Mouse (Mus musculus): ENCODE measurements at regions not wholly inside any gene's neighbourhood (a gene's known extent, or its start where the extent isn't known, plus 50 kb on each side); places are given as distances from the start of the nearest gene placed in this dataset.

- WGBS = 92% methylated on average over 4 of the region's 4 CpGs
These were observed 595.9 kb upstream of the Adamts9 start for GRCm38 (mm10) chr6:93539171-93539570.

GRCm38 (mm10) chr6:93537971-93538370 is 594.7 kb upstream of the Adamts9 start:
- Histone ChIP-seq H3K4me3 (ENCODE audit: low read depth, low read length) (no peak overlapping the region), H3K27me3 (ENCODE audit: control insufficient read depth, insufficient read depth, low read length) (no peaks in the 10 kb centered on the region), H3K4me1 (ENCODE audit: control insufficient read depth, insufficient read depth, low read length) (0 out of 2 replicates have a peak, but pooled peaks cover under 1% of the 10 kb centered on the region), H3K9ac (ENCODE audit: low read length) (no peak overlapping the region), H3K27ac (replicated peaks; ENCODE audit: low read depth, low read length) (no peak overlapping the region), H3K36me3 (ENCODE audit: control insufficient read depth, insufficient read depth, low read length) (no peaks in the 10 kb centered on the region), H3K4me2 (ENCODE audit: low read depth, severe bottlenecking) (no peak overlapping the region), H3K9me3 (ENCODE audit: control insufficient read depth, low read length) (no peaks in the 10 kb centered on the region)
- 69% methylated on average over 1 of the region's 1 CpGs for WGBS
- no peak for ATAC-seq (ENCODE audit: insufficient number of reproducible peaks, low FRiP score, low TSS enrichment, low read depth)
- DNase-seq (ENCODE audit: low spot score) = no peak

More at GRCm38 (mm10) chr6:93539171-93539570, 595.9 kb upstream of the Adamts9 start:
- no peak overlapping the region for H3K4me2 ChIP-seq (ENCODE audit: low read depth, severe bottlenecking)
- H3K36me3 ChIP-seq (ENCODE audit: control insufficient read depth, insufficient read depth, low read length) = no peaks in the 10 kb centered on the region
- peaks cover 5% of the 10 kb centered on the region; the same call in 1 of the 2 replicates for H3K4me1 ChIP-seq (ENCODE audit: control insufficient read depth, insufficient read depth, low read length)
- no peak for ATAC-seq (ENCODE audit: insufficient number of reproducible peaks, low FRiP score, low TSS enrichment, low read depth)
- no peaks in the 10 kb centered on the region for H3K9me3 ChIP-seq (ENCODE audit: control insufficient read depth, low read length)
- H3K27me3 ChIP-seq (ENCODE audit: control insufficient read depth, insufficient read depth, low read length) = no peaks in the 10 kb centered on the region
- no peak overlapping the region for H3K9ac ChIP-seq (ENCODE audit: low read length)
- no peak for DNase-seq (ENCODE audit: low spot score)
- H3K4me3 ChIP-seq (ENCODE audit: low read depth, low read length) = no peak overlapping the region
- no peak overlapping the region for H3K27ac ChIP-seq (replicated peaks; ENCODE audit: low read depth, low read length)

- Histone ChIP-seq H3K36me3 (ENCODE audit: control insufficient read depth, insufficient read depth, low read length) (no peaks in the 10 kb centered on the region), H3K27ac (replicated peaks; ENCODE audit: low read depth, low read length) (no peak overlapping the region), H3K4me1 (ENCODE audit: control insufficient read depth, insufficient read depth, low read length) (no peaks in the 10 kb centered on the region), H3K4me2 (ENCODE audit: low read depth, severe bottlenecking) (no peak overlapping the region), H3K9me3 (ENCODE audit: control insufficient read depth, low read length) (no peaks in the 10 kb centered on the region), H3K9ac (ENCODE audit: low read length) (no peak overlapping the region), H3K27me3 (ENCODE audit: control insufficient read depth, insufficient read depth, low read length) (no peaks in the 10 kb centered on the region), H3K4me3 (ENCODE audit: low read depth, low read length) (no peak overlapping the region)
- ATAC-seq (ENCODE audit: insufficient number of reproducible peaks, low FRiP score, low TSS enrichment, low read depth) (no peak), DNase-seq (ENCODE audit: low spot score) (no peak)
- 89% methylated on average over 1 of the region's 1 CpGs for WGBS
These were observed 593.8 kb upstream of the Adamts9 start for GRCm38 (mm10) chr6:93537126-93537525.

GRCm38 (mm10) chr6:93513818-93514217 is 570.5 kb upstream of the Adamts9 start:
- DNase-seq (ENCODE audit: low spot score) (no peak), ATAC-seq (ENCODE audit: insufficient number of reproducible peaks, low FRiP score, low TSS enrichment, low read depth) (no peak)
- Histone ChIP-seq H3K36me3 (ENCODE audit: control insufficient read depth, insufficient read depth, low read length) (no peaks in the 10 kb centered on the region), H3K4me1 (ENCODE audit: control insufficient read depth, insufficient read depth, low read length) (no peaks in the 10 kb centered on the region), H3K4me3 (ENCODE audit: low read depth, low read length) (no peak overlapping the region), H3K27ac (replicated peaks; ENCODE audit: low read depth, low read length) (no peak overlapping the region), H3K9me3 (ENCODE audit: control insufficient read depth, low read length) (no peaks in the 10 kb centered on the region), H3K4me2 (ENCODE audit: low read depth, severe bottlenecking) (no peak overlapping the region), H3K9ac (ENCODE audit: low read length) (no peak overlapping the region), H3K27me3 (ENCODE audit: control insufficient read depth, insufficient read depth, low read length) (no peaks in the 10 kb centered on the region)
- 87% methylated on average over 2 of the region's 2 CpGs for WGBS

- H3K4me1 ChIP-seq (ENCODE audit: control insufficient read depth, insufficient read depth, low read length) = no peaks in the 10 kb centered on the region
- H3K4me2 ChIP-seq (ENCODE audit: low read depth, severe bottlenecking) = no peak overlapping the region
- no peak overlapping the region for H3K9ac ChIP-seq (ENCODE audit: low read length)
- WGBS = 33% methylated on average over 1 of the region's 1 CpGs
- no peaks in the 10 kb centered on the region for H3K36me3 ChIP-seq (ENCODE audit: control insufficient read depth, insufficient read depth, low read length)
- ATAC-seq (ENCODE audit: insufficient number of reproducible peaks, low FRiP score, low TSS enrichment, low read depth) (no peak), DNase-seq (ENCODE audit: low spot score) (no peak)
- H3K4me3 ChIP-seq (ENCODE audit: low read depth, low read length) = no peak overlapping the region
- no peaks in the 10 kb centered on the region for H3K27me3 ChIP-seq (ENCODE audit: control insufficient read depth, insufficient read depth, low read length)
- no peak overlapping the region for H3K27ac ChIP-seq (replicated peaks; ENCODE audit: low read depth, low read length)
- H3K9me3 ChIP-seq (ENCODE audit: control insufficient read depth, low read length) = no peaks in the 10 kb centered on the region
These were observed 566.6 kb upstream of the Adamts9 start for GRCm38 (mm10) chr6:93509857-93510256.

GRCm38 (mm10) chr6:93497824-93498223 is 554.5 kb upstream of the Adamts9 start:
- Histone ChIP-seq H3K9me3 (ENCODE audit: control insufficient read depth, low read length) (no peaks in the 10 kb centered on the region), H3K27me3 (ENCODE audit: control insufficient read depth, insufficient read depth, low read length) (no peaks in the 10 kb centered on the region), H3K4me1 (ENCODE audit: control insufficient read depth, insufficient read depth, low read length) (no peaks in the 10 kb centered on the region), H3K36me3 (ENCODE audit: control insufficient read depth, insufficient read depth, low read length) (no peaks in the 10 kb centered on the region), H3K9ac (ENCODE audit: low read length) (no peak overlapping the region), H3K4me2 (ENCODE audit: low read depth, severe bottlenecking) (no peak overlapping the region), H3K27ac (replicated peaks; ENCODE audit: low read depth, low read length) (no peak overlapping the region), H3K4me3 (ENCODE audit: low read depth, low read length) (no peak overlapping the region)
- ATAC-seq (ENCODE audit: insufficient number of reproducible peaks, low FRiP score, low TSS enrichment, low read depth) (no peak), DNase-seq (ENCODE audit: low spot score) (no peak)
- WGBS = 88% methylated on average over 4 of the region's 4 CpGs

- no peak for DNase-seq (ENCODE audit: low spot score)
- no peak for ATAC-seq (ENCODE audit: insufficient number of reproducible peaks, low FRiP score, low TSS enrichment, low read depth)
- Histone ChIP-seq H3K27me3 (ENCODE audit: control insufficient read depth, insufficient read depth, low read length) (no peaks in the 10 kb centered on the region), H3K27ac (replicated peaks; ENCODE audit: low read depth, low read length) (no peak overlapping the region), H3K9me3 (ENCODE audit: control insufficient read depth, low read length) (no peaks in the 10 kb centered on the region), H3K36me3 (ENCODE audit: control insufficient read depth, insufficient read depth, low read length) (no peaks in the 10 kb centered on the region), H3K9ac (ENCODE audit: low read length) (no peak overlapping the region), H3K4me3 (ENCODE audit: low read depth, low read length) (no peak overlapping the region), H3K4me1 (ENCODE audit: control insufficient read depth, insufficient read depth, low read length) (no peaks in the 10 kb centered on the region), H3K4me2 (ENCODE audit: low read depth, severe bottlenecking) (no peak overlapping the region)
- 87% methylated on average over 2 of the region's 2 CpGs for WGBS
These were observed 545.2 kb upstream of the Adamts9 start for GRCm38 (mm10) chr6:93488441-93488955.

GRCm38 (mm10) chr6:93478521-93478920 is 535.2 kb upstream of the Adamts9 start:
- DNase-seq (ENCODE audit: low spot score) (no peak), ATAC-seq (ENCODE audit: insufficient number of reproducible peaks, low FRiP score, low TSS enrichment, low read depth) (no peak)
- Histone ChIP-seq H3K9me3 (ENCODE audit: control insufficient read depth, low read length) (no peaks in the 10 kb centered on the region), H3K27ac (replicated peaks; ENCODE audit: low read depth, low read length) (no peak overlapping the region), H3K4me2 (ENCODE audit: low read depth, severe bottlenecking) (no peak overlapping the region), H3K4me3 (ENCODE audit: low read depth, low read length) (no peak overlapping the region), H3K27me3 (ENCODE audit: control insufficient read depth, insufficient read depth, low read length) (no peaks in the 10 kb centered on the region), H3K9ac (ENCODE audit: low read length) (no peak overlapping the region), H3K4me1 (ENCODE audit: control insufficient read depth, insufficient read depth, low read length) (no peaks in the 10 kb centered on the region), H3K36me3 (ENCODE audit: control insufficient read depth, insufficient read depth, low read length) (no peaks in the 10 kb centered on the region)
- WGBS = 97% methylated on average over 2 of the region's 2 CpGs

GRCm38 (mm10) chr6:93474981-93475380 is 531.7 kb upstream of the Adamts9 start:
- Histone ChIP-seq H3K36me3 (ENCODE audit: control insufficient read depth, insufficient read depth, low read length) (no peaks in the 10 kb centered on the region), H3K4me2 (ENCODE audit: low read depth, severe bottlenecking) (no peak overlapping the region), H3K27me3 (ENCODE audit: control insufficient read depth, insufficient read depth, low read length) (no peaks in the 10 kb centered on the region), H3K9ac (ENCODE audit: low read length) (no peak overlapping the region), H3K4me1 (ENCODE audit: control insufficient read depth, insufficient read depth, low read length) (no peaks in the 10 kb centered on the region), H3K27ac (replicated peaks; ENCODE audit: low read depth, low read length) (no peak overlapping the region), H3K9me3 (ENCODE audit: control insufficient read depth, low read length) (no peaks in the 10 kb centered on the region), H3K4me3 (ENCODE audit: low read depth, low read length) (no peak overlapping the region)
- ATAC-seq (ENCODE audit: insufficient number of reproducible peaks, low FRiP score, low TSS enrichment, low read depth) = no peak
- no peak for DNase-seq (ENCODE audit: low spot score)
- 60% methylated on average over 1 of the region's 1 CpGs for WGBS
